Mouse (Mus musculus) thymus, adult 2 months (tissue): ENCODE measurements at regions not wholly inside any gene's neighbourhood (a gene's known extent, or its start where the extent isn't known, plus 50 kb on each side); places are given as distances from the start of the nearest gene placed in this dataset.
"Not testable (repeated sequence)": the region's sequence is repeated elsewhere in the genome, so short reads cannot be mapped to it uniquely, and the experiment has no call there.

Experiments used
- CTCF ChIP-seq: fragments of 200-500 bp; IDR thresholded peaks from 2 replicates; pipeline ENCODE4 v1.5.1; 2012; ENCODE audit warnings: mild to moderate bottlenecking, control low read depth, low read length, moderate library complexity, borderline replicate concordance; ENCODE audit not compliant: control insufficient read depth, poor library complexity, insufficient read depth; ENCODE audit errors: extremely low read depth
- POLR2A ChIP-seq: fragments of 200-500 bp; IDR thresholded peaks from 2 replicates; pipeline ENCODE4 v1.6.1; 2012; ENCODE audit warnings: mild to moderate bottlenecking, low read length, control low read depth, moderate library complexity; ENCODE audit not compliant: control insufficient read depth, poor library complexity, insufficient read depth; ENCODE audit errors: extremely low read depth

- TF ChIP-seq CTCF, POLR2A: not testable (repeated sequence)
These were observed 126.9 kb downstream of the Gm31371 start for GRCm38 (mm10) chr8:20030131-20030530.
